Comparison of ENCODE assay signal across 10 mouse cellular contexts in the genomic region with DNA sequence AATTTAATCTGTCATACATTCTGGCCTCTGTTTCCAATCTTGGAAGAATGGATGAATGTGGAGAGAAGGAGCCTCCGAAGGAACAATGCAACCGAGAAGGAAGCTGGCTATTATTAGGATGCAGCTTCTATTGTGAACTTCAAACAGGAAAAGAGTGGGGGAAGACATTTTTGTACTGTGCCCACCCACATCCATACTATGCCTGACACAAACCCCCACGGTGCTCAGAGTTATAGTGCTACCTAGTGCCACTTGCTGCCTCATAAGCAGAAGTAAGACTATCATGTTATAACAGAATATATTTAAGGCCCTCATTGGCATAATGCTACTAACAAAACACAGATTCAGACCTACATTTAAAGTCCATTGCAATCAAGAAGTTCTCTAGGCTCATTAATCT. TPM values are rescaled to one million over a fixed set of nuclear protein-coding genes. Genes with fewer than 3 reads are reported as not detected.
A peak's percentile ranks its signal among the peaks of the same experiment; 100 is the strongest.
DNase-seq lines count a peak whose midpoint lies in the region; ATAC-seq and TF ChIP-seq lines count a peak whose summit lies in the region.
"Had no signal": no experiment of that assay in that cellular context is flagged by ENCODE, and none has a peak within 500 bp of the region (broad histone marks: within the 10 kb centered on the region; RNA-seq: fewer than 3 reads in every experiment).

No protein-coding gene starts in this region.

- H3K36me3 ChIP-seq in lung, postnatal 0 days (ENCODE audit: insufficient read depth, low read length), result no peaks in the 10 kb centered on the region
- no peaks in the 10 kb centered on the region for H3K36me3 ChIP-seq in forebrain, embryonic 16.5 days (ENCODE audit: control insufficient read depth, insufficient read depth)
- no peaks in the 10 kb centered on the region for H3K36me3 ChIP-seq in stomach, postnatal 0 days (ENCODE audit: control insufficient read depth, insufficient read depth, low read length)
- H3K36me3 ChIP-seq: G1E had no signal

- H3K4me3 ChIP-seq in lung, postnatal 0 days (ENCODE audit: low read depth, low read length), result no peak overlapping the region
- no peak overlapping the region for H3K4me3 ChIP-seq in lung, adult 2 months (replicated peaks; ENCODE audit: extremely low read depth, low read depth, low read length)
- no peak overlapping the region for H3K4me3 ChIP-seq in forebrain, embryonic 16.5 days (replicated peaks; ENCODE audit: low read length)
- no peak overlapping the region for H3K4me3 ChIP-seq in stomach, postnatal 0 days (ENCODE audit: low read depth, low read length)

- H3K4me2 ChIP-seq in lung, postnatal 0 days (replicated peaks; ENCODE audit: low read depth, low read length), result no peak overlapping the region
- no peak overlapping the region for H3K4me2 ChIP-seq in forebrain, embryonic 16.5 days (ENCODE audit: low read length)
- 0 out of 2 replicates have a peak overlapping the region, but pooled peaks have one; percentile 5 for H3K4me2 ChIP-seq in stomach, postnatal 0 days (replicated peaks; ENCODE audit: low read depth)

- no peak for TF ChIP-seq POLR2A in lung, adult 2 months (IDR thresholded peaks at IDR 0.05; ENCODE audit: borderline replicate concordance, extremely low read depth, low read depth, low read length)

- H3K4me1 ChIP-seq in lung, postnatal 0 days (ENCODE audit: insufficient read depth, low read depth, low read length), result no peaks in the 10 kb centered on the region
- H3K4me1 ChIP-seq in lung, adult 2 months (ENCODE audit: control insufficient read depth, insufficient read depth, low read length), result peaks cover 3% of the 10 kb centered on the region
- H3K4me1 ChIP-seq in forebrain, embryonic 16.5 days (replicated peaks; ENCODE audit: control insufficient read depth, insufficient read depth, low read length), result peaks cover 22% of the 10 kb centered on the region
- H3K4me1 ChIP-seq in stomach, postnatal 0 days (replicated peaks; ENCODE audit: control insufficient read depth, insufficient read depth), result peaks cover 6% of the 10 kb centered on the region; the same call in 1 of the 2 replicates

- H3K9me3 ChIP-seq in lung, postnatal 0 days (ENCODE audit: low read length), result no peaks in the 10 kb centered on the region
- H3K9me3 ChIP-seq in forebrain, embryonic 16.5 days (ENCODE audit: control insufficient read depth, low read length), result no peaks in the 10 kb centered on the region
- H3K9me3 ChIP-seq in stomach, postnatal 0 days (ENCODE audit: control insufficient read depth, low read length), result no peaks in the 10 kb centered on the region
- H3K9me3 ChIP-seq: G1E had no signal

- TF ChIP-seq CTCF in lung, postnatal 0 days (IDR thresholded peaks at IDR 0.05), result no peak
- no peak for TF ChIP-seq CTCF in lung, adult 2 months (IDR thresholded peaks at IDR 0.05; ENCODE audit: insufficient read depth, low read length)
- no peak for TF ChIP-seq CTCF in stomach, postnatal 0 days (IDR thresholded peaks at IDR 0.05; ENCODE audit: low read depth)

- no peaks in the 10 kb centered on the region for H3K27me3 ChIP-seq in lung, postnatal 0 days (replicated peaks; ENCODE audit: insufficient read depth, low read length)
- H3K27me3 ChIP-seq in forebrain, embryonic 16.5 days (replicated peaks; ENCODE audit: control insufficient read depth, insufficient read depth, low read length), result no peaks in the 10 kb centered on the region
- H3K27me3 ChIP-seq in stomach, postnatal 0 days (ENCODE audit: control insufficient read depth, insufficient read depth, low read length), result no peaks in the 10 kb centered on the region

- DNase-seq in lung, postnatal 0 days (ENCODE audit: low spot score), result peak; percentile 9
- DNase-seq in lung, adult 2 months, result no peak
- DNase-seq in stomach, postnatal 0 days (ENCODE audit: low spot score), result no peak
- no peak for DNase-seq in gastrocnemius, postnatal 10 days
- no peak for DNase-seq in cerebellum, adult 11 months
- DNase-seq: adrenal gland, postnatal 25 days had no signal

- ATAC-seq in lung, postnatal 0 days, result no peak
- 0 out of 2 replicates have a peak, but pooled peaks have one; percentile 6 for ATAC-seq in forebrain, embryonic 16.5 days
- ATAC-seq in megakaryocyte, adult 5-6 weeks (ENCODE audit: poor library complexity, severe bottlenecking), result peak; percentile 11; the same call in 1 of the 2 replicates
- no peak for ATAC-seq in stomach, postnatal 0 days (ENCODE audit: low FRiP score, low TSS enrichment)

- 38% methylated on average over 3 of the region's 3 CpGs for WGBS in lung, postnatal 0 days
- WGBS in lung, adult 2 months, result 37% methylated on average over 3 of the region's 3 CpGs
- WGBS in forebrain, embryonic 16.5 days, result 51% methylated on average over 3 of the region's 3 CpGs
- WGBS in stomach, postnatal 0 days, result 32% methylated on average over 3 of the region's 3 CpGs

- TF ChIP-seq EP300 in lung, postnatal 0 days (IDR thresholded peaks at IDR 0.05), result no peak
- no peak for TF ChIP-seq EP300 in stomach, postnatal 0 days (optimal IDR thresholded peaks at IDR 0.05)

- no peak overlapping the region for H3K27ac ChIP-seq in lung, postnatal 0 days (ENCODE audit: low read length)
- peak overlapping the region; percentile 86 for H3K27ac ChIP-seq in forebrain, embryonic 16.5 days (ENCODE audit: low read length)
- no peak overlapping the region for H3K27ac ChIP-seq in stomach, postnatal 0 days (replicated peaks)
- H3K27ac ChIP-seq: liver, embryonic 14.5 days had no signal

- no peak overlapping the region for H3K9ac ChIP-seq in lung, postnatal 0 days (replicated peaks; ENCODE audit: low read depth)
- H3K9ac ChIP-seq in forebrain, embryonic 16.5 days (replicated peaks; ENCODE audit: low read depth, low read length), result no peak overlapping the region
- H3K9ac ChIP-seq in stomach, postnatal 0 days (ENCODE audit: low read length), result no peak overlapping the region
- H3K9ac ChIP-seq: liver, embryonic 14.5 days had no signal

RNA-seq across cellular contexts. Expression of gene Tubb2a, which starts 11.6 kb away (rescaled TPM):
- 152 and 167 TPM in 2 replicates for polyA plus RNA-seq in lung, postnatal 0 days (2015; fragmentation: Nextera tagmentation; extraction: Ambion mirVana)
- 320 and 386 TPM in 2 replicates for polyA plus RNA-seq in lung, adult 2 months (2012; rRNA removed)
- polyA plus RNA-seq in forebrain, embryonic 16.5 days (2015; fragmentation: Nextera tagmentation; extraction: Ambion mirVana), result 1,717 and 2,137 TPM in 2 replicates
- 11.6 and 12.8 TPM in 2 replicates for total RNA-seq in megakaryocyte, adult 5-6 weeks (2015)
- total RNA-seq in megakaryocyte, adult 5-6 weeks (2017), result 21.4 and 34.0 TPM in 2 replicates
- polyA plus RNA-seq in stomach, postnatal 0 days (2015; fragmentation: Nextera tagmentation; extraction: Ambion mirVana), result 187 and 196 TPM in 2 replicates
- total RNA-seq in gastrocnemius, postnatal 10 days (2021), result 10 to 100 TPM; 44.4 to 49.4 TPM

RNA-seq across cellular contexts. Expression of gene Tubb2b, which starts 40.9 kb away (rescaled TPM):
- 6.0 and 7.5 TPM in 2 replicates for polyA plus RNA-seq in lung, postnatal 0 days (2015; fragmentation: Nextera tagmentation; extraction: Ambion mirVana)
- 13.6 and 21.6 TPM in 2 replicates for polyA plus RNA-seq in lung, adult 2 months (2012; rRNA removed)
- polyA plus RNA-seq in forebrain, embryonic 16.5 days (2015; fragmentation: Nextera tagmentation; extraction: Ambion mirVana), result 1,170 and 1,210 TPM in 2 replicates
- not detected in 2 replicates for total RNA-seq in megakaryocyte, adult 5-6 weeks (2015)
- total RNA-seq in megakaryocyte, adult 5-6 weeks (2017), result 0.15 and 0.53 TPM in 2 replicates
- 13.4 and 14.6 TPM in 2 replicates for polyA plus RNA-seq in stomach, postnatal 0 days (2015; fragmentation: Nextera tagmentation; extraction: Ambion mirVana)
- total RNA-seq in gastrocnemius, postnatal 10 days (2021), result 10 to 100 TPM; 17.1 to 20.5 TPM

RNA-seq across cellular contexts. Expression of gene Bphl, which starts 52.0 kb away (rescaled TPM):
- polyA plus RNA-seq in lung, postnatal 0 days (2015; fragmentation: Nextera tagmentation; extraction: Ambion mirVana), result 55.3 and 70.4 TPM in 2 replicates
- 37.4 and 41.8 TPM in 2 replicates for polyA plus RNA-seq in lung, adult 2 months (2012; rRNA removed)
- polyA plus RNA-seq in forebrain, embryonic 16.5 days (2015; fragmentation: Nextera tagmentation; extraction: Ambion mirVana), result 35.5 and 39.0 TPM in 2 replicates
- total RNA-seq in megakaryocyte, adult 5-6 weeks (2015), result 33.3 and 47.8 TPM in 2 replicates
- 13.9 and 17.1 TPM in 2 replicates for total RNA-seq in megakaryocyte, adult 5-6 weeks (2017)
- polyA plus RNA-seq in stomach, postnatal 0 days (2015; fragmentation: Nextera tagmentation; extraction: Ambion mirVana), result 36.9 and 37.2 TPM in 2 replicates
- 10 to 100 TPM; 21.3 to 26.5 TPM for total RNA-seq in gastrocnemius, postnatal 10 days (2021)

Comparison
In these comparisons a context has a peak if more than half of its experiments do, and no peak if none do; other contexts are left out.
1. ATAC-seq: peak in forebrain, embryonic 16.5 days (single experiment) and megakaryocyte, adult 5-6 weeks (single experiment); none in lung, postnatal 0 days (single experiment) and stomach, postnatal 0 days (single experiment).
2. RNA of gene Tubb2b, which starts 40.9 kb away (polyA plus RNA-seq): 1,170 to 1,210 TPM in forebrain, embryonic 16.5 days; 13.6 to 21.6 TPM in lung, adult 2 months, 13.4 to 14.6 TPM in stomach, postnatal 0 days and 6.0 to 7.5 TPM in lung, postnatal 0 days; every median in the first group is over 10 times any median in the second.